Mouse (Mus musculus) thymus, postnatal 10 days (tissue): ENCODE data around the gene 3425401B19Rik.

Experiments
- DNase-seq, 2 experiments: peaks; one replicate each; pipeline ENCODE4 v3.0.0; 2021; ENCODE audit warnings: low spot score in 2 of 2

The 3425401B19Rik gene

DNA sequence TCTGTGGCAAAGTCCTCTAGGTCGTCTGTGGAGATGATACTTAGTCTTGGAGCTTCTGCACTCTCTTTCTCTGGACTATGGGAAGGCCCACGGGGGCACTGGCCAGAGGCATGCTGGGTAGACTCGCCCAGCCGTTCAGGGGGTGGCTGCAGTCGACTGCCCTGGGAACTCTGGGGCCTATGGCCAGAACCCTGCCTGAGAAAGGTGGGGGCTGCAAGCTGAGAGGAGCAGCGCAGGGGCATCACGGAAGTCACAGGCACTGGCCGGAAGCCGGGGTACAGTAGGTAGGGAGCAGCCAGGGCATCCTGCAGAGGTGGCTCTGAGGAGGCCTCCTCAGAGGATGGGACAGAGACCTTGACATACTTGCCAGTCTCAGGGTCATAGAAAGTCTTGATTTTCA lies 25.3 kb downstream of the 3425401B19Rik start:
- no peak for DNase-seq

DNA sequence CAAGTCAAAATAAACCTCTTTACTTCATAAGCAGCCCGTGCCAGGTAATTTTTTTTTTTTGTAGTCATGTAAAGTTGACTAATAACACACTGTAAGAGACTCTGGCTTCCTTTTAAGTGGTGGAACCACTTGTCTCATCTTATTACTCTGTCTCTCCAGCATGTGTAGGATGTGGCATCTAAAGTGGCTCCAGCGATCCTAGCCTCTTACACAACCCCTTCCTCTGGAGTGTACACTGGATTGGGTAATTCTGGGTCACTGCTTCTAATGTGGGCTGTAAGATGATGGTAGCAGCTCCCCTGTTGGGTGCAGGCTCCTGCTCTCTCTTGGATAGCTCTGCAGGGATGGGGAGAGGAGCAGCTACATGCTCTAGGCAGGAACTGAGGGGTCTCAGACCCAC lies 46.6 kb downstream of the 3425401B19Rik start:
- no peak for DNase-seq

DNA sequence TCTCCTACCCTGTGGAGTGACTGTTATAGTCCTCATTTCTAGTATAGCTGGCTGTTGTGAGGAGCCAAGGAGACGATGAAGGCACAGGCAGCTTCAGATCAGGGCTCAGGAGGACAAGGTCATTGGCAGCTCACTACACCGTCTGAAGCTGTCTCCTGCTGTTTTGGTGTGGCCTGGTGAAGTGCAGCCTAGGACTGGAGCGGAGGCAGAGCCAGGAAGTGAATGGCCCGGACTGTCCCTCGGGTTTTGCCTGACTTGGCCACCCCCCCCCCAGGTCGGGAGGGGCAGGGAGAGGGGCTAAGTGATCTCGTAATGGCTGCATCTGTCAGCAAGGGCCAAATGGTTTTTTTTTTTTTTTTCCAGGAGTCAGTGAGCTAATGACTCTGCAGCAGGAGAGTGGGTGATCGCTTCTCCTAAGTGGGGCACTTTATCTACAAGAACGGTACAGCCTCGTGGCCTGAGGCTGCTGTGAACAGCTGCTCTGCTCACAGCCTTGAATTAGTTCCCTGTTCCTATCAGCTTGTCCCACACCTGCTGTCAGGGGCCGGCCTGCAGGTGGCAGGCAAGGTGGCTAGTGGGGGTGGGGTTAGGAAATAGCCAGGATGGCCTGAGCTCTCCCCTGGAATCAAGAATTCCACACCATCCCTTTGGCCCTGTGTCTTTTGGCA lies 50.9 kb downstream of the 3425401B19Rik start:
- no peak for DNase-seq

DNA sequence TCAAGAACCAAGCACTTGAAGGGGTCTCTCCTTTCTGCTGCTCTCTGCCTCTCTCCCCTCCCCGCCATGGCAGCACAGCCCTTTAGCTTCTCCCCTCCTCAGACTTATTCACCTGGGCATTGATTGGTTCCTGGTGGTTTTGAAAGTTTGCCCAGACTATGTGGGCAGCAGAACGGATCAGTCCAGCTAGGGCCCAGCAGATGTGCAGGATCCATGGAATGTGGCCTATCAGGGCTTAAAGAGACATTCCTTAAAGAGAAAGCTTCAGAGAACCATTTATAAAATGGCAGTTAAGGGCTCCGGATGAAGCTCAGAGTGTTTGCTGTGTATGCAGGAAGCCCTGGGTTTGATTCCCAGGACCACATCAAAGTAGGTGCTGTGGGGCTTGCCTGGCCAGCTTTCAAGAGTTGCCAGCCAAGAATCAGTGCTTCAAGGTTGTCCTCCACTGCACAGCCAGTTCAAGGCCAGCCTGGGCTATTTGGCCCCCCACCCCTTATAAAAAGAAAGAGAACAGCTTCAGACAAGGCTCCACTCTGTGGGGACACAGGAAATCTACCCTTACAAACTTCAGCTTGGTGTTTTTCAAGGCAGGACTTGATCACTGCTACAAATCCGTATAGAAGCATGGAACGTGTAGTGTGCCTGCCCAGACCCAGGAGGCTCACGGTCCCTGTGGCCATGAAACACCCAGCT lies 52.0 kb downstream of the 3425401B19Rik start:
- DNase-seq, result no peak

DNA sequence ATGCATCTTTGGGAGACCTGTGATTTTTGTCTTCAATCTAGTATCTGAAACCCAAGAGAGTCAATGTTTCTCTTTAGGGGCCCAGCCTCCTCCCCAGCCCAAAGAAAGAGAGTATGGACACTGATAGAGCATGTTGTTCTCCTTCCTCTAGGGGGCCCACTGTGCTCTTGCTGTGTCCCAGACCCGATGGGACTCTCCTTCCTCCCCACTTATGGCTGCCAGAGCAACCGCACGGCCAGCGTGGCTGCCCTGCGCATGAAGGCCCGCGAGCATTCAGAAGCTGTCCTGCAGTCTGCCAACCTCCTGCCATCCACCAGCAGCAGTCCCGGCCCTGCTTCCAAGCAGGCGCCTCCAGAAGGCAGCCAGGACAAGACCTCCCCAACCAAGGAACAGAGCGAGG lies 56.5 kb downstream of the 3425401B19Rik start:
- no peak for DNase-seq

DNA sequence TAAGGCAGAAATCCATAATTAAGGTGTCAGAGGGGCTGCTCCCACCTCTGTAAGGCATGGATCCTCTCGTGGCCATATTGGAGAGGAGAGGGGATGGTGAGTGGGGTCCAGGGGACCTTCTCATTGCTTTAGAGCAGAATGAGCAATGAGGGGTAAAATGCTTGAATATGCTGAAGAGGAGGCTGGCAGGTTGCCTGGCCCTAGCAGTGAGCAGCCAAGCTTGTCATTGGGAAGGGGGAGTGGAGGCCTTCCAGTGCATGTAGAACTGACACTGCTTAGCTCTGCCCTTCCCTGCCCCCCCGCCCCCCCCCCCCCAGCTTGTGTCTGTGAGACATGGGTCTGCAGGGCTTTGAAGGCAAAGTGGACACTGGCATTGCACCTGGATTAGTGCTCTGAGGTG lies 57.8 kb downstream of the 3425401B19Rik start:
- DNase-seq, result no peak

DNA sequence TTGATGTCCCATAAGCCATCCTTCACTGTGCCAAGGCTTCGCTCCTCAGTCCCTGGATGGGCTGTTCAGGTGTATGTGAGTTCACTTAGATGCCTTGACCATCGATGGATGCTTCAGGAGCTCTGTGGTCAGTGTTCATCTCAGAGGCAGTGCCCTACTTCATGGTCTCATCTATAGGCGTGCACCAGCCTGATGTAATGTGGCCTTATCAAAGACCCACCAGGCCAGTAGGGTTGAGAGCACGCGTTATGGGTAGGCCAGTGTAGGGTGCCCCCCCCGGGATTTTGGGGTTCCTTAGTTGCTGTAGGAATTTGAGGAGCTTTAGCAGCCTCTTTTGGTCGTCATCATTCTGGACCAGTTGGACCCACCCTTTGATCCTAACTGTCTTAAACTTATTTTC lies 60.3 kb downstream of the 3425401B19Rik start:
- DNase-seq, result no peak

DNA sequence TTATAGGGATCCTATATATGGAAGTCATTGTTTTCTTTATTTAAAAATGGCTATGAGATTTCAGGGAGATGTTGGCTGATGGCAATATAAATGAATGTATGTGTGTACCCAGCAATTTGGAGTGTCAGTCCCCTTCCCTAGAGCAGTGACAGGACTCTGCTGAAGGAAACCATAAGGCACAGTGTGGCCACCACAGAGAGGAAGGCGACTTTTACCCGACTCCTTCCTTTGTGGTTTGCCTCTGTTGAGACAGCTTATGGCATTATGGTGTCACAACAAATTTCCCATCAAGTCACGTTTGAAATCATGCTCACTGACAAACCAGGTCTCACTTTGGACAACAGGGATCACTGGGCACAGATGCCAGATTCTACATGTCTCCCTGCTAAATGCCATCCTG lies 60.8 kb downstream of the 3425401B19Rik start:
- no peak for DNase-seq

DNA sequence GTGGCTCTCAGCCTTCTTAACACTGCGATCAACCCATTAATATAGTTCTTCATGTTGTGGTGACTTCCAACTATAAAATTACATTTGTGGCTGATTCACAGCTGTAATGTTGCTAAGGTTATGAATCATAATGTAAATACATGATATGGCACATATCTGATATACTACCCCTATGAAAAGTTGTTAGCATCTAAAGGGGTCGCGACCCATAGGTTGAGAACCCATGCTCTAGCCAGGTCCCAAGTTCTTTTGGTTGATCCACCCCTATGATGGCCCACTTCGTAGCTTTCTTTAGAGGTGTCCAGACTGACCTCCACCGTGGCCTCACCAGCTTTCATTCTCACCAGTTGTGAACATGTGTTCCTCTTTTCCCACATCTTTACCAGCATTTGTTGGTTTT lies 67.8 kb downstream of the 3425401B19Rik start:
- DNase-seq, result no peak

DNA sequence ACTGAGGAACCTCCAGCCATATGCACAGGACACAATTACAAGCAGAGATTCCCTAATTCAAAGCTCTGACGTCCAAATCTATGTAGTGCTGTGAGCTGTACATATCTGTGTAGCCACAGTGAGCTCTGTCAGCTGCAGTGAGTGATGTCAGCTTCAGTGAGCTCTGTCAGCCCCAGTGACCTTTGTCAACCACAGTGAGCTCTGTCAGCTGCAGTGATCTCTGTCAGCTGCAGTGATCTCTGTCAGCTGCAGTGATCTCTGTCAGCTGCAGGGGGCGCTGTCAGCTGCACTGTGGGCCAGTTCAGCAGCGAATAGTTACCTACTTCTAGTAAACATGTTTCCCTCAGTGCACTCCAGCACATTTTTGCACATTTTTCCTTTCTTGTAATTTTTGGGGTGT lies 75.7 kb downstream of the 3425401B19Rik start:
- DNase-seq, result no peak
